Mouse (Mus musculus) lung, embryonic 16.5 days (tissue): ENCODE results near the gene Fignl1. TPM values are rescaled to one million over a fixed set of nuclear protein-coding genes. Genes with fewer than 3 reads are reported as not detected.
A peak's percentile ranks its signal among the peaks of the same experiment; 100 is the strongest.

Source experiments
- ATAC-seq: fragments of 200-750 bp; cut with Nextera tagmentation; 2 replicates; pipeline ENCODE4 v1.8.0; 2017; ENCODE audit warnings: low read depth, mild to moderate bottlenecking, moderate library complexity
- H3K27ac ChIP-seq: fragments of 300-500 bp; sonication (generic); 2 replicates; pipeline ENCODE4 v1.5.1; 2014; ENCODE audit warnings: mild to moderate bottlenecking, control low read depth, low read length
- H3K27me3 ChIP-seq: fragments of 300-500 bp; sonication (generic); 2 replicates; pipeline ENCODE4 v1.6.1; 2014; ENCODE audit warnings: low read depth, low read length, mixed read lengths; ENCODE audit not compliant: control insufficient read depth, insufficient read depth
- H3K36me3 ChIP-seq: fragments of 300-500 bp; sonication (generic); 2 replicates; pipeline ENCODE4 v1.6.1; 2014; ENCODE audit warnings: low read length; ENCODE audit not compliant: control insufficient read depth, insufficient read depth
- H3K4me1 ChIP-seq: fragments of 300-500 bp; sonication (generic); replicated peaks from 2 replicates; pipeline ENCODE4 v1.6.1; 2014; ENCODE audit warnings: low read length, mixed read lengths; ENCODE audit not compliant: control insufficient read depth, insufficient read depth
- H3K4me2 ChIP-seq: fragments of 300-500 bp; sonication (generic); 2 replicates; pipeline ENCODE4 v1.6.1; 2014; ENCODE audit warnings: low read depth, low read length, control low read depth
- H3K4me3 ChIP-seq: fragments of 300-500 bp; sonication (generic); 2 replicates; pipeline ENCODE4 v1.5.1; 2014; ENCODE audit warnings: mild to moderate bottlenecking, low read length, control low read depth
- H3K9ac ChIP-seq: fragments of 300-500 bp; sonication (generic); 2 replicates; pipeline ENCODE4 v1.6.1; 2014; ENCODE audit warnings: low read length, control low read depth
- H3K9me3 ChIP-seq: fragments of 300-500 bp; sonication (generic); 2 replicates; pipeline ENCODE4 v1.6.1; 2016; ENCODE audit warnings: low read length; ENCODE audit not compliant: control insufficient read depth
- WGBS: fragments of 180-500 bp; shearing (Covaris S2); extraction: QIAGEN DNeasy Blood & Tissue Kit; methylation state at CpG from one replicate; pipeline ENCODE4 v1.1.7; 2014; 5-methylcytosine and 5-hydroxymethylcytosine counted together
- polyA plus RNA-seq: library from polyadenylated mRNA; unstranded; fragments of >200 nt; fragmentation: Nextera tagmentation; extraction: Ambion mirVana; gene quantifications from 2 replicates; pipeline ENCODE4 v1.2.1, GENCODE M21; 2015

Fignl1 gene
- polyA plus RNA-seq, 1 experiment from 2014 or later, result 79.4 TPM

- H3K9me3 ChIP-seq, result no peaks in the 10 kb centered on the region
- 21% methylated on average over 5 of the region's 5 CpGs for WGBS
- H3K27me3 ChIP-seq, result no peaks in the 10 kb centered on the region
- no peaks in the 10 kb centered on the region for H3K36me3 ChIP-seq
- no peak overlapping the region for H3K4me2 ChIP-seq
- no peak overlapping the region for H3K4me3 ChIP-seq
- no peak for ATAC-seq
- H3K9ac ChIP-seq, result peak overlapping the region; percentile 44
- peaks cover 69% of the 10 kb centered on the region for H3K4me1 ChIP-seq
- peak overlapping the region; percentile 97 for H3K27ac ChIP-seq
Measured at GRCm38 (mm10) chr11:11828251-11828650, 19.5 kb upstream of the Fignl1 start.

GRCm38 (mm10) chr11:11826475-11826874, 17.7 kb upstream of the Fignl1 start:
- H3K4me2 ChIP-seq, result no peak overlapping the region
- H3K4me3 ChIP-seq, result no peak overlapping the region
- H3K36me3 ChIP-seq, result no peaks in the 10 kb centered on the region
- no peaks in the 10 kb centered on the region for H3K9me3 ChIP-seq
- ATAC-seq, result no peak
- no peak overlapping the region for H3K9ac ChIP-seq
- peaks cover 68% of the 10 kb centered on the region for H3K4me1 ChIP-seq
- H3K27me3 ChIP-seq, result no peaks in the 10 kb centered on the region
- H3K27ac ChIP-seq, result 0 out of 2 replicates have a peak overlapping the region, but pooled peaks have one; percentile 15

- Histone ChIP-seq H3K9me3 (no peaks in the 10 kb centered on the region), H3K4me2 (no peak overlapping the region), H3K27me3 (no peaks in the 10 kb centered on the region), H3K9ac (no peak overlapping the region), H3K27ac (peak overlapping the region; percentile 81), H3K4me1 (peaks cover 70% of the 10 kb centered on the region), H3K36me3 (no peaks in the 10 kb centered on the region), H3K4me3 (no peak overlapping the region)
- WGBS, result 56% methylated on average over 6 of the region's 6 CpGs
- ATAC-seq, result no peak
Measured at GRCm38 (mm10) chr11:11825670-11826069, 16.9 kb upstream of the Fignl1 start.

GRCm38 (mm10) chr11:11824970-11825635, 16.3 kb upstream of the Fignl1 start:
- Histone ChIP-seq H3K27me3 (no peaks in the 10 kb centered on the region), H3K27ac (peak overlapping the region; percentile 81), H3K4me2 (no peak overlapping the region), H3K9ac (no peak overlapping the region), H3K4me1 (peaks cover 69% of the 10 kb centered on the region), H3K9me3 (no peaks in the 10 kb centered on the region), H3K4me3 (no peak overlapping the region), H3K36me3 (no peaks in the 10 kb centered on the region)
- 57% methylated on average over 3 of the region's 3 CpGs for WGBS
- no peak for ATAC-seq

- no peak overlapping the region for H3K4me3 ChIP-seq
- peak overlapping the region; percentile 81 for H3K27ac ChIP-seq
- 29% methylated on average over 12 of the region's 12 CpGs for WGBS
- no peak overlapping the region for H3K4me2 ChIP-seq
- ATAC-seq, result no peak
- H3K27me3 ChIP-seq, result no peaks in the 10 kb centered on the region
- H3K9me3 ChIP-seq, result no peaks in the 10 kb centered on the region
- peak overlapping the region; percentile 24; the same call in 1 of the 2 replicates for H3K9ac ChIP-seq
- H3K4me1 ChIP-seq, result peaks cover 61% of the 10 kb centered on the region
- no peaks in the 10 kb centered on the region for H3K36me3 ChIP-seq
Measured at GRCm38 (mm10) chr11:11823980-11824911, 15.5 kb upstream of the Fignl1 start.

GRCm38 (mm10) chr11:11822181-11823095, 13.7 kb upstream of the Fignl1 start:
- no peaks in the 10 kb centered on the region for H3K27me3 ChIP-seq
- H3K4me1 ChIP-seq, result peaks cover 47% of the 10 kb centered on the region
- peak overlapping the region; percentile 91 for H3K27ac ChIP-seq
- peak; percentile 24 for ATAC-seq
- 12% methylated on average over 20 of the region's 20 CpGs for WGBS
- peak overlapping the region; percentile 11; the same call in 1 of the 2 replicates for H3K4me2 ChIP-seq
- H3K36me3 ChIP-seq, result no peaks in the 10 kb centered on the region
- H3K9ac ChIP-seq, result peak overlapping the region; percentile 40
- no peak overlapping the region for H3K4me3 ChIP-seq
- no peaks in the 10 kb centered on the region for H3K9me3 ChIP-seq

- H3K9me3 ChIP-seq, result no peaks in the 10 kb centered on the region
- 8% methylated on average over 16 of the region's 16 CpGs for WGBS
- ATAC-seq, result peak; percentile 87
- H3K27me3 ChIP-seq, result no peaks in the 10 kb centered on the region
- peak overlapping the region; percentile 40 for H3K9ac ChIP-seq
- H3K4me3 ChIP-seq, result no peak overlapping the region
- H3K36me3 ChIP-seq, result no peaks in the 10 kb centered on the region
- H3K27ac ChIP-seq, result peak overlapping the region; percentile 91
- H3K4me1 ChIP-seq, result peaks cover 45% of the 10 kb centered on the region
- H3K4me2 ChIP-seq, result 0 out of 2 replicates have a peak overlapping the region, but pooled peaks have one; percentile 11
Measured at GRCm38 (mm10) chr11:11821387-11821975, 12.7 kb upstream of the Fignl1 start.

- Histone ChIP-seq H3K9ac (0 out of 2 replicates have a peak overlapping the region, but pooled peaks have one; percentile 11), H3K9me3 (no peaks in the 10 kb centered on the region), H3K4me2 (no peak overlapping the region), H3K4me1 (peaks cover 45% of the 10 kb centered on the region), H3K4me3 (no peak overlapping the region), H3K36me3 (no peaks in the 10 kb centered on the region), H3K27ac (peak overlapping the region; percentile 91), H3K27me3 (no peaks in the 10 kb centered on the region)
- ATAC-seq, result peak; percentile 20
- 37% methylated on average over 3 of the region's 3 CpGs for WGBS
Measured at GRCm38 (mm10) chr11:11820737-11821136, 12.0 kb upstream of the Fignl1 start.
